Mouse (Mus musculus): ENCODE measurements around the gene Wdhd1. TPM values are rescaled to one million over a fixed set of nuclear protein-coding genes. Genes with fewer than 3 reads are reported as not detected.
A peak's percentile ranks its signal among the peaks of the same experiment; 100 is the strongest.

Wdhd1 gene
- polyA plus RNA-seq, 1 experiment: 5.3 TPM

- H3K4me3 ChIP-seq (ENCODE audit: insufficient read depth, low read length): no peak overlapping the region
- no peak for TF ChIP-seq CTCF (IDR thresholded peaks at IDR 0.05; ENCODE audit: extremely low read depth, insufficient read depth, low read length)
- no peak for TF ChIP-seq POLR2A (IDR thresholded peaks at IDR 0.05; ENCODE audit: extremely low read depth, insufficient read depth, low read length)
These were observed 26.4 kb upstream of the Wdhd1 start for GRCm38 (mm10) chr14:47302885-47303680.

GRCm38 (mm10) chr14:47298819-47299261 is 22.2 kb upstream of the Wdhd1 start:
- TF ChIP-seq CTCF (IDR thresholded peaks at IDR 0.05; ENCODE audit: extremely low read depth, insufficient read depth, low read length) (no peak), POLR2A (IDR thresholded peaks at IDR 0.05; ENCODE audit: extremely low read depth, insufficient read depth, low read length) (no peak)
- Histone ChIP-seq H3K4me3 (ENCODE audit: insufficient read depth, low read length) (peak overlapping the region; percentile 79), H3K27ac (ENCODE audit: insufficient read depth, low read length) (no peak overlapping the region), H3K4me1 (ENCODE audit: control insufficient read depth, insufficient read depth, low read length) (peaks cover 1% of the 10 kb centered on the region; the same call in 1 of the 2 replicates)

More at GRCm38 (mm10) chr14:47302885-47303680, 26.4 kb upstream of the Wdhd1 start:
- Histone ChIP-seq H3K27ac (ENCODE audit: insufficient read depth, low read length) (no peak overlapping the region), H3K4me1 (ENCODE audit: control insufficient read depth, insufficient read depth, low read length) (peaks cover 1% of the 10 kb centered on the region; the same call in 1 of the 2 replicates)

- H3K4me1 ChIP-seq (ENCODE audit: control insufficient read depth, insufficient read depth, low read length): peaks cover 1% of the 10 kb centered on the region; the same call in 1 of the 2 replicates
- H3K4me3 ChIP-seq (ENCODE audit: insufficient read depth, low read length): peak overlapping the region; percentile 79
- peak overlapping the region; percentile 84 for H3K27ac ChIP-seq (ENCODE audit: insufficient read depth, low read length)
- no peak for TF ChIP-seq CTCF (IDR thresholded peaks at IDR 0.05; ENCODE audit: extremely low read depth, insufficient read depth, low read length)
- TF ChIP-seq POLR2A (IDR thresholded peaks at IDR 0.05; ENCODE audit: extremely low read depth, insufficient read depth, low read length): no peak
These were observed 21.7 kb upstream of the Wdhd1 start for GRCm38 (mm10) chr14:47298408-47298792.

- Histone ChIP-seq H3K4me3 (ENCODE audit: insufficient read depth, low read length) (peak within 1 kb of the TSS; percentile 79), H3K27ac (ENCODE audit: insufficient read depth, low read length) (peak within 1 kb of the TSS; percentile 84), H3K4me1 (ENCODE audit: control insufficient read depth, insufficient read depth, low read length) (peaks cover 1% of the 10 kb centered on the region; the same call in 1 of the 2 replicates)
- TF ChIP-seq POLR2A (IDR thresholded peaks at IDR 0.05; ENCODE audit: extremely low read depth, insufficient read depth, low read length) (peak; percentile 69), CTCF (IDR thresholded peaks at IDR 0.05; ENCODE audit: extremely low read depth, insufficient read depth, low read length) (peak; percentile 48)
These were observed 21.2 kb upstream of the Wdhd1 start, which contains the start of gene Mapk1ip1l for GRCm38 (mm10) chr14:47297785-47298407. TSS of gene Mapk1ip1l (plus strand) at chr14:47298266.

- H3K4me3 ChIP-seq (ENCODE audit: insufficient read depth, low read length): no peak overlapping the region
- no peak overlapping the region for H3K27ac ChIP-seq (ENCODE audit: insufficient read depth, low read length)
- TF ChIP-seq POLR2A (IDR thresholded peaks at IDR 0.05; ENCODE audit: extremely low read depth, insufficient read depth, low read length): no peak
- TF ChIP-seq CTCF (IDR thresholded peaks at IDR 0.05; ENCODE audit: extremely low read depth, insufficient read depth, low read length): no peak
- peaks cover 1% of the 10 kb centered on the region; the same call in 1 of the 2 replicates for H3K4me1 ChIP-seq (ENCODE audit: control insufficient read depth, insufficient read depth, low read length)
These were observed 19.6 kb upstream of the Wdhd1 start for GRCm38 (mm10) chr14:47296232-47296631.

GRCm38 (mm10) chr14:47294136-47294535 is 17.5 kb upstream of the Wdhd1 start:
- no peak for TF ChIP-seq POLR2A (IDR thresholded peaks at IDR 0.05; ENCODE audit: extremely low read depth, insufficient read depth, low read length)
- no peak for TF ChIP-seq CTCF (IDR thresholded peaks at IDR 0.05; ENCODE audit: extremely low read depth, insufficient read depth, low read length)
- no peak overlapping the region for H3K27ac ChIP-seq (ENCODE audit: insufficient read depth, low read length)
- no peak overlapping the region for H3K4me3 ChIP-seq (ENCODE audit: insufficient read depth, low read length)
- peaks cover under 1% of the 10 kb centered on the region; the same call in 1 of the 2 replicates for H3K4me1 ChIP-seq (ENCODE audit: control insufficient read depth, insufficient read depth, low read length)

- no peak overlapping the region for H3K4me3 ChIP-seq (ENCODE audit: insufficient read depth, low read length)
- no peak for TF ChIP-seq POLR2A (IDR thresholded peaks at IDR 0.05; ENCODE audit: extremely low read depth, insufficient read depth, low read length)
- no peak for TF ChIP-seq CTCF (IDR thresholded peaks at IDR 0.05; ENCODE audit: extremely low read depth, insufficient read depth, low read length)
- no peaks in the 10 kb centered on the region for H3K4me1 ChIP-seq (ENCODE audit: control insufficient read depth, insufficient read depth, low read length)
- H3K27ac ChIP-seq (ENCODE audit: insufficient read depth, low read length): no peak overlapping the region
These were observed 15.1 kb upstream of the Wdhd1 start for GRCm38 (mm10) chr14:47291772-47292171.

- no peak overlapping the region for H3K4me3 ChIP-seq (ENCODE audit: insufficient read depth, low read length)
- H3K4me1 ChIP-seq (ENCODE audit: control insufficient read depth, insufficient read depth, low read length): no peaks in the 10 kb centered on the region
- H3K27ac ChIP-seq (ENCODE audit: insufficient read depth, low read length): no peak overlapping the region
- no peak for TF ChIP-seq POLR2A (IDR thresholded peaks at IDR 0.05; ENCODE audit: extremely low read depth, insufficient read depth, low read length)
- no peak for TF ChIP-seq CTCF (IDR thresholded peaks at IDR 0.05; ENCODE audit: extremely low read depth, insufficient read depth, low read length)
These were observed 10.4 kb upstream of the Wdhd1 start for GRCm38 (mm10) chr14:47287021-47287420.

GRCm38 (mm10) chr14:47286215-47286614 is 9.6 kb upstream of the Wdhd1 start:
- TF ChIP-seq POLR2A (IDR thresholded peaks at IDR 0.05; ENCODE audit: extremely low read depth, insufficient read depth, low read length): no peak
- TF ChIP-seq CTCF (IDR thresholded peaks at IDR 0.05; ENCODE audit: extremely low read depth, insufficient read depth, low read length): no peak

More at GRCm38 (mm10) chr14:47286215-47286614, 9.6 kb upstream of the Wdhd1 start:
- Histone ChIP-seq H3K27ac (ENCODE audit: insufficient read depth, low read length) (no peak overlapping the region), H3K4me1 (ENCODE audit: control insufficient read depth, insufficient read depth, low read length) (no peaks in the 10 kb centered on the region), H3K4me3 (ENCODE audit: insufficient read depth, low read length) (no peak overlapping the region)

Data from cortical plate, adult 2 months (tissue).